Mouse (Mus musculus) stomach, postnatal 0 days (tissue): ENCODE data around the gene Otop1.

Source experiments
- CTCF ChIP-seq: IDR thresholded peaks from 2 replicates; pipeline ENCODE4 v1.5.1; 2016; ENCODE audit warnings: antibody characterized with exemption, low read depth, mild to moderate bottlenecking, moderate library complexity
- EP300 ChIP-seq: optimal IDR thresholded peaks from 2 replicates; pipeline ENCODE3; 2016; ENCODE audit warnings: antibody characterized with exemption

GRCm38 (mm10) chr5:38276451-38276850, 679 bp downstream of the Otop1 start:
- no peak for TF ChIP-seq CTCF
- TF ChIP-seq EP300, result no peak
